Mouse (Mus musculus): ENCODE results near the gene Lhx1.

Gene Lhx1

GRCm38 (mm10) chr11:84480451-84480850 is 44.9 kb downstream of the Lhx1 start:
- DNase-seq: no peak

- no peak for DNase-seq
Observed at GRCm38 (mm10) chr11:84476641-84477040, 48.7 kb downstream of the Lhx1 start.

GRCm38 (mm10) chr11:84475991-84476390 is 49.3 kb downstream of the Lhx1 start:
- no peak for DNase-seq

GRCm38 (mm10) chr11:84473093-84473667 is 52.2 kb downstream of the Lhx1 start:
- no peak for DNase-seq
